Mouse (Mus musculus): ENCODE results near the gene Slc43a2.
"Not testable (repeated sequence)": the region's sequence is repeated elsewhere in the genome, so short reads cannot be mapped to it uniquely, and the experiment has no call there.

Gene Slc43a2

GRCm38 (mm10) chr11:75572854-75573650 lies 41.6 kb downstream of the Slc43a2 start:
- DNase-seq (ENCODE audit: low spot score) = peak; percentile 96

DNA sequence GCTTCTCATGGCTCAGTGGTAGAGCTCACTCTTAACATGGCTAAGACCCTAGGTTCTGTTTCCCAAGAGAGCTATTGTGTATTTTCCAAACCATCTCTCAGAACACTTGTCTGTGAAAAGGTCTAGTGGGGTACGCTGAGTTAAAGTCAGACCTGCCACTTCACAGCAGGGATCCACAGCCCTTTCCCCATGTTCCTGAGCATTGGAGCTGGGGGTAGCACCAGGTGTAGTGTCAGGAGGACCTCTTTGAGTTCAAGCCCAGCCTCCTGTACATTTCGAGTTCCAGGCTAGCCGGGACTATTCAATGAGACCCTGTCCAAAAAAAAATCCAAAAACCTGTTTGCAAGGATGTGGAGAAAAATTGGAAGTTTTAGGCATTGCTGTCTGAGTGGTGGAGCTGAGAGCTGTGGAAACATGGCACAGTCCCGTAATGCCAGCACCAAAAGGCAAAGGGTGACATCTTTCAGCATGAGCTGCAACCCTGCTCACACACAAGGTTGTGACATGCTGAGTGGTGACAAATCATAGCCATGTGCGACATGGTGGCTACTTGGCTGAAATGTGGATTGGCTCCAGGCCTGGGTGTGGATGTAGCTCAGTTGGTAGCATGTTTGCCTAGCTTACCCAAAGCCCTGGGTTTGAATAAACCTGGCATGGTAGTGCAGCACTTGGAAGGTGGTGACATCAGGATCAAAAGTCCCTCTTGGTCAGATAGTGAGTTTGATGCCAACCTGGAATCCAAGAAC lies 43.1 kb downstream of the Slc43a2 start:
- no peak for DNase-seq (ENCODE audit: low spot score)

- DNase-seq (ENCODE audit: low spot score) = no peak
Measured at GRCm38 (mm10) chr11:75575560-75576123, 44.1 kb downstream of the Slc43a2 start.

- no peak for DNase-seq (ENCODE audit: low spot score)
Measured at GRCm38 (mm10) chr11:75578609-75579008, 47.1 kb downstream of the Slc43a2 start.

DNA sequence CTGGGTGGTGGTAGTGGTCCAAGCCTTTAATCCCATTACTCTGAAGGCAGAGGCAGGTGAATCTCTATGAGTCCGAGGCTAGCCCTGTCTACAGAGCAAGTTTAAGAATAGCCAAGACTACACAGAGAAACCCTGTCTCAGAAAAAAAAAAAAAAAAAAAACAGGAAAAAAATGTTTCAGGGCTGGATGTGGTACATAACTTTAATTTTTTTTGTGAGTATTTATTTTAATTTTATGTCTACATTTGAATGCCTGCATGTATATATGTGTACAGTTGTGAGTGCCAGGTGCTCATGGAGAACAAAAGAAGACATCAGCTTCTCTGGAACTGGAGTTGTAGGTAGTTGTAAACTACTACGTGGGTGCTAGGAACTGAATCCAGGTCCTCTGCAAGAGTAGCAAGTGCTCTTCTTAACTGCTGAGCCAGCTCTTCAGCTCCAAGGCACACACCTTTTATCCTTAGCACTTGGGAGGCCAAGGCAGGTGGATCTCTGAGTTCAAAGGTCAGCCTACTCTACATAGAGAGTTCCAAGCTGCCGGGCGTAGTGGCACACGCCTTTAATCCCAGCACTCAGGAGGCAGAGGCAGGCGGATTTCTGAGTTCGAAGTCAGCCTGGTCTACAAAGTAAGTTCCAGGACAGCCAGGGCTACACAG lies 50.1 kb downstream of the Slc43a2 start:
- no peak for DNase-seq (ENCODE audit: low spot score)

GRCm38 (mm10) chr11:75583521-75583920 lies 52.0 kb downstream of the Slc43a2 start:
- DNase-seq (ENCODE audit: low spot score) = no peak

DNA sequence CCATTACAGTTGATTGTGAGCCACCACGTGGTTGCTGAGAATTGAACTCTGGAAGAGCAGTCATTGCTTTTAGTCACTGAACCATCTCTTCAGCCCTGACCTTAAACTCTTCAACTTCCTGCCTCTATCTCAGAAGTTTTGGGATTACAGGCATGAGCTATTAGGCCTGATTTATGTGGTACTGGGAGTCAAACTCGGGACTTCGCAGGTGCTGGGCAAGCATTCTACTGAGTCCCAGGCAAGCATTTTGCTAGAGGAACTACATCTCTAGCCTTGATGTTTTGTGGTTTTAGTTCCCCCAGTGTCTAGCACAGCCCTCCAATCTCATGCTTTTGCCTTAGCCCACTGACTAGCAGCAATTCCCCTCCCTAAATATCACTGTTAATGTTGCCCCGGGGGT lies 53.6 kb downstream of the Slc43a2 start:
- DNase-seq (ENCODE audit: low spot score) = no peak

- peak; percentile 39 for DNase-seq (ENCODE audit: low spot score)
Measured at GRCm38 (mm10) chr11:75585978-75586377, 54.5 kb downstream of the Slc43a2 start.

GRCm38 (mm10) chr11:75586963-75587362 lies 55.5 kb downstream of the Slc43a2 start:
- DNase-seq (ENCODE audit: low spot score) = no peak

- DNase-seq (ENCODE audit: low spot score) = peak; percentile 98
Measured at GRCm38 (mm10) chr11:75587493-75588284, 56.2 kb downstream of the Slc43a2 start, which contains the start of gene Pitpna. Pitpna (plus strand) TSS chr11:75588097.

GRCm38 (mm10) chr11:75588285-75588941 lies 56.9 kb downstream of the Slc43a2 start:
- DNase-seq (ENCODE audit: low spot score) = no peak

DNA sequence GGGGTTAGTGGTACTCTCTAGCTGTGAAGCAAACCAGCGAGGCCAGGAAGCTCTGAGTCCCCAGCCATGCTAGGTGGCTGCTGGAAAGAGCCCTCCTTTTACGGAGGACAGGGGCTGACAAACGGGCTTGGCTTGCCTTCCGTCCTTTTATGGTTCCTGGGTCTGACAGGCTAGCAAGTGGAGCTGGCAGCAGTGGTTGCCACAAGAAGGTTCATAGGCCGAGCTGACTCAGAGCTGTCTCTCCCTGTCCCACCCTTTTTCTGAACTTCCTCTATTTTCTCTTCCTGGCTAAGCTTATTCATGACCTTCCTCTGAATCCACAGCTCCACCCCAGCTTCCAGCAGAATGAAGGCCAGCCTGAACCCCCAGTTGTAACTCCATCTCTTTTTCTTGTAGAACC lies 61.1 kb downstream of the Slc43a2 start:
- no peak for DNase-seq (ENCODE audit: low spot score)

- DNase-seq (ENCODE audit: low spot score) = no peak
Measured at GRCm38 (mm10) chr11:75594431-75594830, 62.9 kb downstream of the Slc43a2 start.

DNA sequence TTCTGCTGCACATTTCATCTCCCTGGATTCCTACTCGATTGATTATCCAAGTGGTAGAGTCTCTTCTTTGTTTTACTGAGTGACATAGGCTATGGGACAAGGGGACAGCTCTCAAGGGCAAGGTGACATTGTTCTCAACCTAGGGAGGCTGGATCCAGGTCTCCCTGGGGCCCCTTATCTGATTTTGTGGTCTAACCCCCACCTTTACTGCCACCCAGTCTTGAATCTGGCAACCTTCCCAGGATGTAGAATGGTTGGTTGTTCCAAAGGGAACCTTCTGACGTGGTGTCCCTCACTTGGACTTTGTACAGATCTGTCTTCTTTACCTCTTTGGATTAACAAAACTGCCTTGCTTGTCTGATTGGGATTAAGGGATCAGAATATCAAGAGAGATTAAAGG lies 63.9 kb downstream of the Slc43a2 start:
- no peak for DNase-seq (ENCODE audit: low spot score)

DNA sequence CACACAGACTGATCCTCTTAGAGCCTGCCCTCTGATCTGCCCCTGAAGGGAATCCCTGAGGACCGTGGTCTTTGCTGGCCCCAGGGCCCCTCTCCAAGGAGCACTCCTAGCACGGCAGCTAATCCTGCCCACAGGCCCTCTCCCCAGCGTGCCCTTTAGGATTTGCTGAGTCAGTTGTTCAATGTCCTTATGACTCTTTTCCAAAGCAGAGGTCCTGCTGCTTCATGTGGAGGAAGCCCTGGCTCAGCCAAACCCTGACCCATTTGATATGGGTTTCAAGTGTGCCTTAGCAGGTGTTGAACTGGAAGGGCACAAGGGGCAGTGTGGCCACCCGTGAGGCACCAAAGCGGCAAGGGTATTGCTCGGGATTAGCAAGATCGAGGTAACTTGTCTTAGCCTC lies 64.3 kb downstream of the Slc43a2 start:
- DNase-seq (ENCODE audit: low spot score) = no peak

GRCm38 (mm10) chr11:75596726-75597255 lies 65.3 kb downstream of the Slc43a2 start:
- DNase-seq (ENCODE audit: low spot score) = peak; percentile 51

DNA sequence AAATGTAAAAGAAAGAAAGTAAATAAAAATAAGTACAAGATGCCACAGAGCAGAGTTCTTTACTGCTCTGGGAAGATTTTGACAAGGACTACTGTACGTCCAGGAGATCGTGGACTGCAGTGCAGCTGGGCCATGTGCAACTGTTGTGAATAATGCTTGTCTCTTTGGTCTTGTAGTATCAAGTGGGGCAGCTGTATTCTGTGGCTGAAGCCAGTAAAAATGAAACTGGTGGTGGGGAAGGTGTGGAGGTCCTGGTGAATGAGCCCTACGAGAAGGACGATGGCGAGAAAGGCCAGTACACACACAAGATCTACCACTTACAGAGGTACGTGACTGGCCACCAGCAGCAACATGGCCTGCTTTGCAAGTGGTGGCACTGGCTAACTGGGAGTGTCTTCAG lies 66.5 kb downstream of the Slc43a2 start:
- DNase-seq (ENCODE audit: low spot score) = no peak

- DNase-seq (ENCODE audit: low spot score) = not testable (repeated sequence)
Measured at GRCm38 (mm10) chr11:75599802-75600201, 68.3 kb downstream of the Slc43a2 start.

DNA sequence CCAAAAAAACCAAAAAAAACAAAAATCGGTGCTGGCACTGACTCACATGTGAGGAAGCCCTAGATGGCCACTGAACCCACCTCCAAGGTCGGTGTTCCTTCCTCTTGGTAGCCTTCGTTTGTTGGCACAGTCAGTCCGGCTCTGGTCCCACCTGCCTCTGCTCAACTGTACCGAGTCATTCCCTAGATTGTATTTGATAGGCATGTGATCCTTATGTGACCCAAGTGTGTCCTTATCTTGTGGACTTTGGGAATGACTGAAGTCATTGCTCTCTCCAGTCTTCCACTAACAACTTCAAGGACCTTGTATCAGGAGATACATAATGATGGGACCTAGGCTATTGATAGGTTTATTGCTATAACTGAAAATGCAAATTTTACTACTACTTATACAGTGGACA lies 73.3 kb downstream of the Slc43a2 start:
- DNase-seq (ENCODE audit: low spot score) = no peak

- no peak for DNase-seq (ENCODE audit: low spot score)
Measured at GRCm38 (mm10) chr11:75605318-75605717, 73.8 kb downstream of the Slc43a2 start.

DNA sequence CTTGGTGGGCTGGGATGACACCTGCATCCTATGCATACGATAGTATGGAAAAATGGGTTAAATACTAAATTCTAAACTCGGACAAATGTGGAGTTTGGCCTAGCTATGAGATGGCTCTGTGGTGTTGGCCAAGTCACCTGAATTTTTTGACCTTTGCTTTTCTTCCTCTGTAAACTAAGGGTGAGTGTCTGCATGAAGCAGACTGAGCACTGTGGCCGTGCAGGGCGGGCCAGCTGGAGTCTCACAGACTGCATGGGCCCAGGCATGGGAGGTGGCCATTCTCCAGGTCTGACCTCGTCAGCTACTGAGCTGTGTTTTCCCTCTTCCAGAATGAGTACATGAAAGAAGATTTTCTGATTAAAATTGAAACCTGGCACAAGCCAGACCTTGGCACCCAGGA lies 77.3 kb downstream of the Slc43a2 start:
- DNase-seq (ENCODE audit: low spot score) = no peak

Measured in testis, postnatal 10 days (tissue).